Mouse (Mus musculus) kidney, embryonic 15.5 days (tissue): Measurements from ENCODE around the gene Fahd2a. TPM values are rescaled to one million over a fixed set of nuclear protein-coding genes. Genes with fewer than 3 reads are reported as not detected.
A peak's percentile ranks its signal among the peaks of the same experiment; 100 is the strongest.

ENCODE experiments used
- ATAC-seq: fragments of 200-750 bp; cut with Nextera tagmentation; replicated peaks from 2 replicates; pipeline ENCODE4 v1.8.0; 2017; ENCODE audit warnings: moderate TSS enrichment; ENCODE audit not compliant: low FRiP score
- H3K27ac ChIP-seq: fragments of 300-500 bp; sonication (generic); 2 replicates; pipeline ENCODE4 v1.5.1; 2015; ENCODE audit warnings: mild to moderate bottlenecking, inconsistent platforms
- H3K27me3 ChIP-seq: fragments of 300-500 bp; sonication (generic); 2 replicates; pipeline ENCODE4 v1.6.1; 2015; ENCODE audit warnings: inconsistent platforms
- H3K36me3 ChIP-seq: fragments of 300-500 bp; sonication (generic); 2 replicates; pipeline ENCODE4 v1.6.1; 2015; ENCODE audit warnings: inconsistent platforms
- H3K4me1 ChIP-seq: fragments of 300-500 bp; sonication (generic); 2 replicates; pipeline ENCODE4 v1.6.1; 2015; ENCODE audit warnings: inconsistent platforms
- H3K4me2 ChIP-seq: fragments of 300-500 bp; sonication (generic); 2 replicates; pipeline ENCODE4 v1.6.1; 2015; ENCODE audit warnings: moderate library complexity, mild to moderate bottlenecking, inconsistent platforms
- H3K4me3 ChIP-seq: fragments of 300-500 bp; sonication (generic); replicated peaks from 2 replicates; pipeline ENCODE4 v1.5.1; 2015; ENCODE audit warnings: mild to moderate bottlenecking, inconsistent platforms
- H3K9ac ChIP-seq: fragments of 300-500 bp; sonication (generic); 2 replicates; pipeline ENCODE4 v1.6.1; 2015; ENCODE audit warnings: mild to moderate bottlenecking, inconsistent platforms
- H3K9me3 ChIP-seq: fragments of 300-500 bp; sonication (generic); replicated peaks from 2 replicates; pipeline ENCODE4 v1.6.1; 2016; ENCODE audit warnings: inconsistent platforms
- WGBS: fragments of 180-500 bp; shearing (Covaris S2); methylation state at CpG from one replicate; pipeline ENCODE4 v1.1.7; 2015; ENCODE audit warnings: mixed read lengths; 5-methylcytosine and 5-hydroxymethylcytosine counted together
- polyA plus RNA-seq: library from polyadenylated mRNA; unstranded; fragments of >200 nt; fragmentation: Nextera tagmentation; extraction: Ambion mirVana; gene quantifications from 2 replicates; pipeline ENCODE4 v1.2.1, GENCODE M21; 2015

The Fahd2a gene
- 26.7 and 34.9 TPM in 2 replicates for polyA plus RNA-seq

DNA sequence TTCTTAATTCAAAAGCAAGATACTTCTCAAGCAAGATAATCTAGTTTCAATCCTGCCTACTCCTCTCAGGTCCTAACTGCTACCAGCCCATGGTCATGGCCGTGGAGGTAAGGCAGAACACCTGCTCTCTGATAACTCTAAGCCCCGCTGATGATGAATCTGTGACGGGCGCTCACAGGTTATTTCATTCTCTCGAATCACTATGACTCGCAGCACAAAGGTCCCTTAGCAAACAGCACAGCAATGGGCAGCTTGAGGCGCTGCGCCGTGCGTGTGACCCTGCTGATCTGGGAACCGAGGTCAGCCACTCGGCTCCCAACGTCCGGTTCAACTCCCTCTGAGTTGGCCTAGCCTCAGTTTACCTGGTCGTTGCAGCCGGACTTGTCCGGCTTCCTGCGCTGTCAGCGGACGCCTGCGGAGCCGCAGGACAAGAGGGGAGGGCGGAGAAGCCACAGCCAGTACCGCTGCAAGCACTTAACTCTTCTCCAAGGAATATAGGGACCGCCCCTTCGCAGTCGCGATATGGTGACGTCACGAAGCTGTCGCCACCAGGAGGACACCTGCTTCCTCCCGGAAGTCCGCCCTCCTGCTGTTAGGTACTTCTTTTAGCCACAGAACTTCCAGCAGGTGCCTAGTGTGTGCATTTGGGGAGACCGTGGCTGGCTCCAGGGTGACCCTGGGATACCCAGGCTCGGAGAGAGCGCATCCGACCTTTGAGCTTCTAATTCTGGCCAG, at the start of gene Fahd2a:
Gene Fahd2a, minus strand, starts transcription at position 511 of the 735 bp plus-strand sequence.
- Histone ChIP-seq H3K4me2 (peak within 1 kb of the TSS; percentile 85), H3K27ac (peak within 1 kb of the TSS; percentile 49; the same call in 1 of the 2 replicates), H3K4me1 (peaks cover 19% of the 10 kb centered on the region), H3K36me3 (peaks cover 10% of the 10 kb centered on the region; the same call in 1 of the 2 replicates), H3K27me3 (no peaks in the 10 kb centered on the region), H3K9me3 (no peaks in the 10 kb centered on the region), H3K4me3 (peak within 1 kb of the TSS; percentile 85), H3K9ac (peak within 1 kb of the TSS; percentile 74)
- WGBS: 4% methylated on average over 32 of the region's 37 CpGs
- peak; percentile 90 for ATAC-seq

DNA sequence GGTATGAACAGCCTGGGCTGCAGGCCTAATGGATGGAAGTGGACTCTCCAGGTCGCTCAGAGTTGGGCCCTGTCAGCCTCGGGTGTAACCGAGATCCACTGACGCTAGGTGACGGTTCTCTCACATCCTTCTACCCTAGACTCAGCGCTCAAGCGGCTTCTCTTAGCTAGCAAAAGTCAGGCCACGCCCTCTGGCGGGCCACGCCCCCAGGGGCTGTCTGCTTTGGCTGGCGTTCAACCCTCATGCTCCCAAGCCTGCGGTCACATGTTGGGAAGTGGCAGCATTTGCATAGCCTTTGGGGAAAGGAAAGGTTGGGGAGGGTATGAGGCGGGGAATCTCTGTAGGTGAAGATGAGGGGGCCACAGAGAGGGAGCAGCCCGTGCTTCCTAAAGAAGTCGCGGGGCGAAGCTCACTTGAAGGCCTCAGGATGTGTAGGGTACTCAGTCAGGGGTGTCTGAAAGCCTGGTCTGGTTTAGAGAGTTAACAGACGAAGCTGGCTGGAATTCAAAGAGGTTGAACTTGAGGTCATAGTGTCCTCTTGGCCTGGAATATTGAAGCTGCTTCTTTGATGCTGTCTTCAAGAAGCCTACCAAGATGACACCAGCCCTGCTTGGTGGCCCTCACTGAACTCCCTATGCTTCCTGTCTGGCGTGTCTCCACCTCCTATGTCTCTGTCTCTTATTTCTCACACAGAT, 40.3 kb upstream of the Fahd2a start:
- H3K27me3 ChIP-seq: peaks cover 67% of the 10 kb centered on the region
- no peak overlapping the region for H3K9ac ChIP-seq
- H3K36me3 ChIP-seq: no peaks in the 10 kb centered on the region
- H3K9me3 ChIP-seq: no peaks in the 10 kb centered on the region
- peak overlapping the region; percentile 21 for H3K4me3 ChIP-seq
- H3K4me1 ChIP-seq: peaks cover 51% of the 10 kb centered on the region
- 9% methylated on average over 19 of the region's 19 CpGs for WGBS
- H3K27ac ChIP-seq: no peak overlapping the region
- H3K4me2 ChIP-seq: peak overlapping the region; percentile 50
- ATAC-seq: peak; percentile 54

GRCm38 (mm10) chr2:127483001-127483400, 38.6 kb upstream of the Fahd2a start:
- H3K9me3 ChIP-seq: no peaks in the 10 kb centered on the region
- peak overlapping the region; percentile 64 for H3K4me3 ChIP-seq
- peak overlapping the region; percentile 41; the same call in 1 of the 2 replicates for H3K9ac ChIP-seq
- H3K27ac ChIP-seq: peak overlapping the region; percentile 63
- WGBS: 1% methylated on average over 18 of the region's 21 CpGs
- no peaks in the 10 kb centered on the region for H3K36me3 ChIP-seq
- H3K4me1 ChIP-seq: peaks cover 57% of the 10 kb centered on the region
- H3K27me3 ChIP-seq: peaks cover 71% of the 10 kb centered on the region
- peak overlapping the region; percentile 98 for H3K4me2 ChIP-seq
- peak; percentile 53 for ATAC-seq

GRCm38 (mm10) chr2:127482533-127482911, 38.2 kb upstream of the Fahd2a start:
- peak overlapping the region; percentile 41 for H3K9ac ChIP-seq

DNA sequence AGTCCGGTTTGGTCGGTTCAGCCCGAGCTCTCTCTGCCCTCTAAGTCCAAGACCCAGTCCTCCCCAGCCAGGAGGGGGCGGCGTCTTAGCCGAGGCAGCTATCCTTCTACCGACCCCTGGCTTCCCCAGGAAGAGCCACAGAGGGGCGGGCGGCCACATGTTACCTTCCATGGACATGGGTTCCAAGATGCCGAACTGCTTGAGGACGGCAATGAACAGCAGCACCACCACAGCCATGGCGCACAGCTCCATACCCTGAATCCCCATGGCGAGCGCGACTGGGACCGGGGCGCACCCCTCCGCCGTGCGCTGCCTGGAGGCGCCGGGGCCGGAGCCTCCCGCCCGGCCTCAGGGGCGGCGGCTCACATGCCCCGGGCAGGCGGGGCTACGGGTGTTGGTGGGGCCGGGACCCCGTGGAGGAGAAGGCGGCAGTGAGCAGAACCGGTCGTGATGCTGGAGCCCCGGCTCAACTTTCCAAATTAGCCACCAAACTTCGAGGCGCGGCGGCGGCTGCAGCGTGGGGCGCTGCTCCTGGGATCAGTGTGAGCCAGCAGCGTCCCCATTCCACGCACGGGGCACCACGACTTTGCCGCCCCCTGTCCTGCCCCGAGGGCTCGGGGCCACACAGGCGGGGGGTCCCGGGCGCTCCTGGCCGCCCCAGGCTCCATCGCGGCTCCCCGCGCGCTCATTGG, 37.6 kb upstream of the Fahd2a start:
- H3K27ac ChIP-seq: peak overlapping the region; percentile 63
- under 1% methylated on average over 59 of the region's 59 CpGs for WGBS
- H3K9me3 ChIP-seq: no peaks in the 10 kb centered on the region
- H3K4me3 ChIP-seq: peak overlapping the region; percentile 64
- peak; percentile 31 for ATAC-seq
- H3K27me3 ChIP-seq: peaks cover 71% of the 10 kb centered on the region
- peak overlapping the region; percentile 41 for H3K9ac ChIP-seq
- peaks cover 57% of the 10 kb centered on the region for H3K4me1 ChIP-seq
- no peaks in the 10 kb centered on the region for H3K36me3 ChIP-seq
- peak overlapping the region; percentile 98 for H3K4me2 ChIP-seq

More at GRCm38 (mm10) chr2:127482533-127482911, 38.2 kb upstream of the Fahd2a start:
- peaks cover 57% of the 10 kb centered on the region for H3K4me1 ChIP-seq
- H3K27me3 ChIP-seq: peaks cover 71% of the 10 kb centered on the region
- under 1% methylated on average over 21 of the region's 21 CpGs for WGBS
- peak overlapping the region; percentile 63 for H3K27ac ChIP-seq
- peak overlapping the region; percentile 64 for H3K4me3 ChIP-seq
- ATAC-seq: peak; percentile 91
- no peaks in the 10 kb centered on the region for H3K36me3 ChIP-seq
- H3K9me3 ChIP-seq: no peaks in the 10 kb centered on the region
- peak overlapping the region; percentile 98 for H3K4me2 ChIP-seq

DNA sequence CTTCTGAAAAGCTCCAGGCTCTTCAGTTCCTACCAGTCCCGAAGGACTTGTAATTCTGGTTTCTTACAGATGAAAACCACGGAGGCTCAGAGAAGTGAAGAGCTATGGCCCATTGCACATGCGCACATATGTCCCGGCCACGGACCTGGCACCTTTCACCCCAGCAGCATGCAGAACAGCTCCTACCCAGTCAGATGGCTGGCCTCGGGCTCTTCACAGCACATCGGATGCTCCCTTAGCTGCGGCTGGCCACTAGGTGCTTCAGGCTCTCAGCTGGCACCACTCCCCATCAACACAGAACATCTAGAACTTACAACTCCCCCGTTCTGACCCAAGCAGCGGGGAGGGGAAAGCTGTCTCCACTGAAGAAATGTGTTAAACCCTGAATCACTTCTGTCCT, 35.4 kb upstream of the Fahd2a start:
- no peak for ATAC-seq
- no peak overlapping the region for H3K27ac ChIP-seq
- peaks cover 55% of the 10 kb centered on the region for H3K27me3 ChIP-seq
- 56% methylated on average over 10 of the region's 10 CpGs for WGBS
- H3K9ac ChIP-seq: no peak overlapping the region
- H3K4me2 ChIP-seq: no peak overlapping the region
- H3K4me3 ChIP-seq: no peak overlapping the region
- H3K9me3 ChIP-seq: no peaks in the 10 kb centered on the region
- H3K36me3 ChIP-seq: no peaks in the 10 kb centered on the region
- peaks cover 50% of the 10 kb centered on the region for H3K4me1 ChIP-seq

DNA sequence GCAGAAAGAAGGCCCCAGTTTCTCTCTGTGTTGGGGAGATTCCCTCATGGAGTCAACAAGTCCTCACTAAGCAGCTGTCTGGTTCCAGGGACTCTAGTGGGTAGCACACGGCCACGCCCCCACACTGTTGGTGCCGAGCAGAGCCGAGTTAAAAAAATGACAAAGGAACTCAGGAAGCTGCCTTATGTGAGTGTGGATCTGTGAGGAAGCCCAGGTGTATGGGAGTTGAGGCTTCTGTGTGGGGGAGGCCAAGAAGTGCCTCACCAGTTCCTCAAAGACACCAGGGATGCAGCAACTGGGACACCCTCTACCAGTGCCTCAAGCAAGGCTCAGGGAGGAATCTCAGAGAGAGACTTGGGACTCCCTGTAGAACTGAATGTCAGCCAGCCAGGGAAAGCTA, 34.8 kb upstream of the Fahd2a start:
- 59% methylated on average over 4 of the region's 4 CpGs for WGBS
- ATAC-seq: no peak
- H3K9ac ChIP-seq: no peak overlapping the region

GRCm38 (mm10) chr2:127472279-127472678, 27.9 kb upstream of the Fahd2a start:
- H3K9me3 ChIP-seq: no peaks in the 10 kb centered on the region
- no peak for ATAC-seq
- no peak overlapping the region for H3K4me2 ChIP-seq
- WGBS: 65% methylated on average over 3 of the region's 3 CpGs
- H3K4me3 ChIP-seq: no peak overlapping the region
- H3K36me3 ChIP-seq: no peaks in the 10 kb centered on the region
- H3K9ac ChIP-seq: no peak overlapping the region
- no peak overlapping the region for H3K27ac ChIP-seq
- no peaks in the 10 kb centered on the region for H3K27me3 ChIP-seq
- H3K4me1 ChIP-seq: 0 out of 2 replicates have a peak, but pooled peaks cover 5% of the 10 kb centered on the region

More for the DNA sequence above, 34.8 kb upstream of the Fahd2a start:
- H3K4me1 ChIP-seq: peaks cover 45% of the 10 kb centered on the region
- no peak overlapping the region for H3K27ac ChIP-seq
- H3K27me3 ChIP-seq: peaks cover 50% of the 10 kb centered on the region
- no peak overlapping the region for H3K4me3 ChIP-seq
- H3K4me2 ChIP-seq: no peak overlapping the region
- no peaks in the 10 kb centered on the region for H3K36me3 ChIP-seq
- H3K9me3 ChIP-seq: no peaks in the 10 kb centered on the region

- H3K4me3 ChIP-seq: no peak overlapping the region
- H3K36me3 ChIP-seq: no peaks in the 10 kb centered on the region
- H3K9ac ChIP-seq: no peak overlapping the region
- no peak for ATAC-seq
- 0 out of 2 replicates have a peak, but pooled peaks cover 5% of the 10 kb centered on the region for H3K4me1 ChIP-seq
- H3K9me3 ChIP-seq: no peaks in the 10 kb centered on the region
- H3K4me2 ChIP-seq: no peak overlapping the region
- no peaks in the 10 kb centered on the region for H3K27me3 ChIP-seq
- H3K27ac ChIP-seq: no peak overlapping the region
- 91% methylated on average over 8 of the region's 8 CpGs for WGBS
Observed at GRCm38 (mm10) chr2:127471281-127471680, 26.9 kb upstream of the Fahd2a start.

DNA sequence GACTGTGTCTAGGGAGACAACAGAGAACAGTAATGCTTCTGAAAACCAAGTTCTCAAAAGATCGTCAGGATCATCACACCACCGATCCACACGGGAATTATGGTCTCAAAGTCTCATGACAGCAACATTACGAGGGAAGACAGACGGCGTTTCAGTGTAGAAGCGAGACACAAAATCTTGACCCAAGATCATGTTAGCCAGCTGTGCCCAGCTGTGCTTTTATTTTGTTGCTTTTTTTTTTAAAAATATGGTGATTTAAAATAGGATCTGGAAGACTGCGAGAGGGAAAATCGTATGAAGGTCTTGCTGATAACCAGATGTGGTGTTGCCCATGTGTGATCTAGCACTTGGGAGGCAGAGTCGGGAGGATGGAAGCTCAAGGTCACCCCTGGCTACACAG, 26.3 kb upstream of the Fahd2a start:
- Histone ChIP-seq H3K9ac (no peak overlapping the region), H3K27ac (no peak overlapping the region), H3K36me3 (no peaks in the 10 kb centered on the region), H3K4me1 (0 out of 2 replicates have a peak, but pooled peaks cover 5% of the 10 kb centered on the region), H3K4me2 (no peak overlapping the region), H3K9me3 (no peaks in the 10 kb centered on the region), H3K27me3 (no peaks in the 10 kb centered on the region), H3K4me3 (no peak overlapping the region)
- 81% methylated on average over 10 of the region's 10 CpGs for WGBS
- ATAC-seq: no peak

DNA sequence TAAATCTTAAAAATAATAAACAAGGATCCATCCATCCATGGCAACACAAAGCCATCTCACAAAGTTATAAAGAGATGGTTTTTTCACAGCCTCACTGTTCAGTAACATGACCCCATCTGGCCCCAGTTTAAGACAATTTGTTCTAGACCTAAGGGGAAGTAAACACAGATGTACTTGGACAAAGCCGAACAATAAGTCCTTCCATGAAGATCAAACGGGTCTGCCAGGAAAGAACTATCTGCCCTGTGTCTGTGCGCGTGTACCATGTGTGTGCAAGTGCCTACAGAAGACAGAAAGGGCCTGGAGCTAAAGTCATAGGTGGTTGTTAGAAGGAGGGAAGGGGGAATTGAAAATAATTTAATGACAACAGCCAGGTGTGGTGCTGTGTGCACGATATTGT, 25.8 kb upstream of the Fahd2a start:
- Histone ChIP-seq H3K4me1 (0 out of 2 replicates have a peak, but pooled peaks cover 5% of the 10 kb centered on the region), H3K4me2 (no peak overlapping the region), H3K9ac (no peak overlapping the region), H3K9me3 (no peaks in the 10 kb centered on the region), H3K27ac (no peak overlapping the region), H3K36me3 (no peaks in the 10 kb centered on the region), H3K4me3 (no peak overlapping the region), H3K27me3 (no peaks in the 10 kb centered on the region)
- no peak for ATAC-seq
- 93% methylated on average over 5 of the region's 5 CpGs for WGBS
